Mouse (Mus musculus): ENCODE data around the gene Eif2b3.

GRCm38 (mm10) chr4:117005611-117006400, 13.4 kb upstream of the Eif2b3 start:
- TF ChIP-seq CTCF (IDR thresholded peaks at IDR 0.05; ENCODE audit: low read depth, low read length) (no peak), POLR2A (IDR thresholded peaks at IDR 0.05; ENCODE audit: insufficient read depth, low read length) (no peak)

Measured in ES-Bruce4 (cell line).